Mouse (Mus musculus) MEL (cell line): Measurements from ENCODE around the gene Spcs2. TPM values are rescaled to one million over a fixed set of nuclear protein-coding genes. Genes with fewer than 3 reads are reported as not detected.

Experiments
- DNase-seq: peaks from one replicate; pipeline ENCODE4 v3.0.0; 2011; ENCODE audit warnings: low read depth, low spot score
- H3K27ac ChIP-seq: 2 replicates; pipeline ENCODE4 v1.5.1; 2012; ENCODE audit warnings: low read depth, mild to moderate bottlenecking, control low read depth, low read length, moderate library complexity; ENCODE audit not compliant: control insufficient read depth
- H3K27me3 ChIP-seq, 2 experiments: fragments of 150-350 bp in 1 of 2; sonication (generic) in 1 of 2; 2 replicates each; pipeline ENCODE4 v1.6.1; 2012; ENCODE audit warnings: low read length in 2 of 2, mild to moderate bottlenecking in 2 of 2, improper control_type of control experiment in 1 of 2, moderate library complexity in 1 of 2; ENCODE audit not compliant: insufficient read depth in 2 of 2, control insufficient read depth in 1 of 2
- H3K36me3 ChIP-seq, 2 experiments: 2 replicates each; pipeline ENCODE4 v1.6.1; 2012 to 2014; ENCODE audit warnings: low read length in 2 of 2, improper control_type of control experiment in 1 of 2, inconsistent platforms in 1 of 2, mild to moderate bottlenecking in 1 of 2; ENCODE audit not compliant: insufficient read depth in 2 of 2, control insufficient read depth in 1 of 2
- H3K4me1 ChIP-seq, 2 experiments: fragments of 150-350 bp in 1 of 2; sonication (generic) in 1 of 2; 2 replicates each; pipeline ENCODE4 v1.6.1; 2012; ENCODE audit warnings: low read length in 2 of 2, improper control_type of control experiment in 1 of 2, mild to moderate bottlenecking in 1 of 2; ENCODE audit not compliant: insufficient read depth in 2 of 2, control insufficient read depth in 1 of 2
- H3K4me3 ChIP-seq, 2 experiments: fragments of 150-350 bp in 1 of 2; sonication (generic) in 1 of 2; 2 replicates each; pipeline ENCODE4 v1.5.1; 2012; ENCODE audit warnings: low read depth in 2 of 2, low read length in 2 of 2, mild to moderate bottlenecking in 2 of 2, moderate library complexity in 2 of 2, control low read depth in 1 of 2, improper control_type of control experiment in 1 of 2; ENCODE audit not compliant: control insufficient read depth in 1 of 2, insufficient read depth in 1 of 2
- H3K79me2 ChIP-seq: 2 replicates; pipeline ENCODE4 v1.6.1; 2012; ENCODE audit warnings: mild to moderate bottlenecking, low read length, moderate library complexity; ENCODE audit not compliant: control insufficient read depth, poor library complexity, insufficient read depth
- H3K9ac ChIP-seq: 2 replicates; pipeline ENCODE4 v1.6.1; 2012; ENCODE audit warnings: low read depth, mild to moderate bottlenecking, control low read depth, low read length, moderate library complexity; ENCODE audit not compliant: control insufficient read depth, poor library complexity, severe bottlenecking
- H3K9me3 ChIP-seq: fragments of 150-350 bp; sonication (generic); replicated peaks from 2 replicates; pipeline ENCODE4 v1.6.1; 2012; ENCODE audit warnings: mild to moderate bottlenecking, low read length, improper control_type of control experiment, moderate library complexity; ENCODE audit not compliant: insufficient read depth
- BHLHE40 ChIP-seq: IDR thresholded peaks from 2 replicates; pipeline ENCODE4 v1.6.1; 2012; ENCODE audit warnings: low read depth, mild to moderate bottlenecking, inconsistent platforms, low read length, improper control_type of control experiment, borderline replicate concordance
- CHD2 ChIP-seq: IDR thresholded peaks from 2 replicates; pipeline ENCODE4 v1.6.1; 2011; ENCODE audit warnings: low read length, improper control_type of control experiment
- CTCF ChIP-seq, 3 experiments: IDR thresholded peaks in 2 of 3; conservative IDR thresholded peaks in 1 of 3; 2 replicates each; pipeline ENCODE4 v1.5.1; 2011 to 2012; ENCODE audit warnings: low read length in 3 of 3, low read depth in 2 of 3, mild to moderate bottlenecking in 2 of 3, improper control_type of control experiment in 1 of 3, inconsistent platforms in 1 of 3, mixed read lengths in 1 of 3, moderate library complexity in 1 of 3; ENCODE audit not compliant: control insufficient read depth in 1 of 3, insufficient read depth in 1 of 3, poor library complexity in 1 of 3, severe bottlenecking in 1 of 3
- EP300 ChIP-seq, 2 experiments: IDR thresholded peaks; 2 replicates each; pipeline ENCODE4 v1.6.1; 2011; ENCODE audit warnings: improper control_type of control experiment in 2 of 2, low read length in 2 of 2, low read depth in 1 of 2, mild to moderate bottlenecking in 1 of 2
- ETS1 ChIP-seq: IDR thresholded peaks from 2 replicates; pipeline ENCODE4 v1.6.1; 2012; ENCODE audit warnings: low read depth, mild to moderate bottlenecking, inconsistent platforms, low read length, improper control_type of control experiment, moderate library complexity
- GATA1 ChIP-seq: IDR thresholded peaks from 2 replicates; pipeline ENCODE4 v1.6.1; 2011; ENCODE audit warnings: low read depth, low read length, improper control_type of control experiment
- HCFC1 ChIP-seq: IDR thresholded peaks from 2 replicates; pipeline ENCODE4 v1.6.1; 2012; ENCODE audit warnings: low read depth, mild to moderate bottlenecking, inconsistent platforms, low read length, improper control_type of control experiment, moderate library complexity
- MAX ChIP-seq: IDR thresholded peaks from 2 replicates; pipeline ENCODE4 v1.6.1; 2011; ENCODE audit warnings: low read length, improper control_type of control experiment
- MEF2A ChIP-seq: IDR thresholded peaks from 2 replicates; pipeline ENCODE4 v1.6.1; 2014; ENCODE audit warnings: low read depth, mild to moderate bottlenecking, inconsistent platforms, low read length, improper control_type of control experiment; ENCODE audit not compliant: poor library complexity, insufficient replicate concordance, severe bottlenecking; ENCODE audit errors: extremely low read depth
- MXI1 ChIP-seq: IDR thresholded peaks from 2 replicates; pipeline ENCODE4 v1.6.1; 2011; ENCODE audit warnings: mild to moderate bottlenecking, low read depth, low read length, improper control_type of control experiment
- MYB ChIP-seq: IDR thresholded peaks from 2 replicates; pipeline ENCODE4 v1.6.1; 2011; ENCODE audit warnings: mild to moderate bottlenecking, low read depth, low read length, improper control_type of control experiment
- POLR2A ChIP-seq, 2 experiments: IDR thresholded peaks; 2 replicates each; pipeline ENCODE4 v1.6.1; 2011 to 2012; ENCODE audit warnings: low read length in 2 of 2, mild to moderate bottlenecking in 2 of 2, control low read depth in 1 of 2, improper control_type of control experiment in 1 of 2, low read depth in 1 of 2, moderate library complexity in 1 of 2; ENCODE audit not compliant: control insufficient read depth in 1 of 2, insufficient read depth in 1 of 2, poor library complexity in 1 of 2
- POLR2AphosphoS5 ChIP-seq: IDR thresholded peaks from 2 replicates; pipeline ENCODE4 v1.6.1; 2012; ENCODE audit warnings: low read depth, borderline replicate concordance, mild to moderate bottlenecking, inconsistent platforms, low read length, moderate library complexity, mixed read lengths
- SIN3A ChIP-seq: IDR thresholded peaks from 2 replicates; pipeline ENCODE4 v1.6.1; 2012; ENCODE audit warnings: low read length, improper control_type of control experiment, inconsistent platforms
- SMC3 ChIP-seq: IDR thresholded peaks from 2 replicates; pipeline ENCODE4 v1.6.1; 2011; ENCODE audit warnings: low read depth, low read length, improper control_type of control experiment
- TBP ChIP-seq: IDR thresholded peaks from 2 replicates; pipeline ENCODE4 v1.8.0; 2011; ENCODE audit warnings: low read depth, low read length, improper control_type of control experiment
- TCF12 ChIP-seq: IDR thresholded peaks from 2 replicates; pipeline ENCODE4 v1.6.1; 2014; ENCODE audit warnings: low read depth, mild to moderate bottlenecking, inconsistent platforms, low read length, improper control_type of control experiment, moderate library complexity
- ZC3H11A ChIP-seq: IDR thresholded peaks from 2 replicates; pipeline ENCODE4 v1.6.1; 2012; ENCODE audit warnings: low read depth, mild to moderate bottlenecking, inconsistent platforms, low read length, improper control_type of control experiment
- ZKSCAN1 ChIP-seq: IDR thresholded peaks from 2 replicates; pipeline ENCODE4 v1.6.1; 2012; ENCODE audit warnings: low read depth, mild to moderate bottlenecking, inconsistent platforms, low read length, improper control_type of control experiment, moderate library complexity
- ZNF384 ChIP-seq: IDR thresholded peaks from 2 replicates; pipeline ENCODE4 v1.6.1; 2012; ENCODE audit warnings: low read depth, mild to moderate bottlenecking, inconsistent platforms, low read length, improper control_type of control experiment
- polyA plus RNA-seq, 2 experiments: library from polyadenylated mRNA; stranded (reverse) in 1 of 2; unstranded in 1 of 2; fragments of >175 nt in 1 of 2; fragments of >200 nt in 1 of 2; gene quantifications; 2 replicates each; pipeline versions ENCODE4 v1.2.1 to v1.2.4; 2012; ENCODE audit warnings: low replicate concordance in 2 of 2, low read depth in 1 of 2; ENCODE audit not compliant: insufficient read length in 2 of 2, insufficient read depth in 1 of 2, missing spikeins in 1 of 2
- total RNA-seq: library from RNA; depleted of rRNA; stranded (reverse); fragments of 300-350 nt; gene quantifications from 2 replicates; pipeline ENCODE4 v1.2.3, GENCODE M21; 2012

The Spcs2 gene
- total and polyA plus RNA-seq, 3 experiments = 152 to 241 TPM; not detected in 1

GRCm38 (mm10) chr7:99904421-99905005 lies 41.3 kb upstream of the Spcs2 start:
- H3K79me2 ChIP-seq = no peaks in the 10 kb centered on the region
- H3K27ac ChIP-seq = peak overlapping the region; percentile 85
- H3K9me3 ChIP-seq = no peaks in the 10 kb centered on the region
- DNase-seq = peak; percentile 84
- peaks cover 0 to 37% of the 10 kb centered on the region in 2 experiments; a peak in 2 of 4 replicates for H3K36me3 ChIP-seq
- peaks cover 15 to 41% of the 10 kb centered on the region in 2 experiments for H3K4me1 ChIP-seq
- peak overlapping the region in 1 of 2 experiments; percentile 48; a peak in 1 of 4 replicates for H3K4me3 ChIP-seq
- TF ChIP-seq ZKSCAN1 (peak; percentile 73; the same call in 1 of the 2 replicates), HCFC1 (no peak), POLR2A (IDR thresholded peaks at IDR 0.05; ENCODE audit: control insufficient read depth in 1 of 2, insufficient read depth in 1 of 2, low read depth in 1 of 2, low read length in 2 of 2, poor library complexity in 1 of 2) (no peak), CTCF (IDR thresholded peaks at IDR 0.05 in 2 of 3, conservative IDR thresholded peaks at IDR 0.05 in 1 of 3; ENCODE audit: control insufficient read depth in 1 of 3, insufficient read depth in 1 of 3, low read depth in 2 of 3, low read length in 3 of 3, poor library complexity in 1 of 3, severe bottlenecking in 1 of 3) (no peak), ETS1 (peak; percentile 60; the same call in 1 of the 2 replicates), SMC3 (no peak), MXI1 (peak; percentile 30; the same call in 1 of the 2 replicates), SIN3A (peak; percentile 85), MAX (peak; percentile 22; the same call in 1 of the 2 replicates), BHLHE40 (no peak), ZNF384 (no peak), TCF12 (0 out of 2 replicates have a peak, but pooled peaks have one; percentile 31), TBP (0 out of 2 replicates have a peak, but pooled peaks have one; percentile 24), ZC3H11A (no peak), MYB (peak; percentile 87), CHD2 (no peak), MEF2A (peak; percentile 21; the same call in 1 of the 2 replicates), GATA1 (peak; percentile 84), EP300 (IDR thresholded peaks at IDR 0.05; ENCODE audit: low read depth in 1 of 2, low read length in 2 of 2) (peak; percentile 56 to 79), POLR2AphosphoS5 (no peak)
- peak overlapping the region; percentile 28; the same call in 1 of the 2 replicates for H3K9ac ChIP-seq
- H3K27me3 ChIP-seq = no peaks in the 10 kb centered on the region
